Mouse (Mus musculus) bone marrow, adult 2 months (tissue): ENCODE results near the gene Cpped1.

Experiments
- CTCF ChIP-seq: fragments of 200-500 bp; IDR thresholded peaks from 2 replicates; pipeline ENCODE4 v1.5.1; 2011; ENCODE audit warnings: low read length, control low read depth; ENCODE audit not compliant: control insufficient read depth, insufficient read depth
- POLR2A ChIP-seq: fragments of 200-500 bp; IDR thresholded peaks from 2 replicates; pipeline ENCODE4 v1.6.1; 2011; ENCODE audit warnings: low read depth, mild to moderate bottlenecking, control low read depth, low read length, borderline replicate concordance; ENCODE audit not compliant: control insufficient read depth

- TF ChIP-seq POLR2A: no peak
- TF ChIP-seq CTCF: no peak
These were observed 34.0 kb downstream of the Cpped1 start for GRCm38 (mm10) chr16:11875227-11875626.
